Mouse (Mus musculus): ENCODE results near the gene Krtap1-4. TPM values are rescaled to one million over a fixed set of nuclear protein-coding genes. Genes with fewer than 3 reads are reported as not detected.
"Not testable (repeated sequence)": the region's sequence is repeated elsewhere in the genome, so short reads cannot be mapped to it uniquely, and the experiment has no call there.

Krtap1-4 gene
- total and polyA plus RNA-seq, 2 experiments from 2014 or later: not detected

DNA sequence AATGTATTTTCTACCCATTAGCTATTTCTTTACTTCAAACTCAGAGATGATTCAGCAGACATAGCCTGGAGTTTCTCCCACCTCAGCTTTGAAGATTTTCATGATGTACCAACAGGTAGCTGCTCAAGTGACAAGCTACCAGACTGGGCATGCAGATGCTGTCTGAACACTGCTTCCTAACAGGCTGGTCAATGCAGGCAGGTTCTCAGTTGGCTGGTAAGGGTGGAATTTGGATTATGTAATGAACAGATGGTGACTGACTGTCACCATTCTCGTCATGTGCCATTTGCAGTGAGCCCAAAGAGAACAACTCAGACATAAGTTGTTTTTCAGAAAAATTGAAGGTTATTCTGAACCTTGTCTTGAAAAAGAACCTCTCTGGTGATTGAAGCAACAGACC is 25.7 kb upstream of the Krtap1-4 start:
- H3K27me3 ChIP-seq (ENCODE audit: control insufficient read depth, insufficient read depth, low read length): no peaks in the 10 kb centered on the region
- DNase-seq (ENCODE audit: low spot score) (no peak), ATAC-seq (ENCODE audit: insufficient read depth, low read depth) (no peak)
- no peaks in the 10 kb centered on the region for H3K4me1 ChIP-seq (ENCODE audit: control insufficient read depth, insufficient read depth)
- no peak overlapping the region for H3K4me2 ChIP-seq (ENCODE audit: low read depth, low read length)
- no peak overlapping the region for H3K27ac ChIP-seq (ENCODE audit: low read depth)
- no peaks in the 10 kb centered on the region for H3K9me3 ChIP-seq (replicated peaks; ENCODE audit: control insufficient read depth, low read length)
- H3K4me3 ChIP-seq (ENCODE audit: low read depth, low read length): no peak overlapping the region
- no peak overlapping the region for H3K9ac ChIP-seq (replicated peaks; ENCODE audit: low read depth, low read length)
- H3K36me3 ChIP-seq (replicated peaks; ENCODE audit: control insufficient read depth, insufficient read depth, low read length): no peaks in the 10 kb centered on the region
- TF ChIP-seq CTCF (IDR thresholded peaks at IDR 0.05; ENCODE audit: low read depth) (no peak), EP300 (IDR thresholded peaks at IDR 0.05; ENCODE audit: low read depth) (no peak)
- WGBS: 62% methylated on average over 1 of the region's 1 CpGs

DNA sequence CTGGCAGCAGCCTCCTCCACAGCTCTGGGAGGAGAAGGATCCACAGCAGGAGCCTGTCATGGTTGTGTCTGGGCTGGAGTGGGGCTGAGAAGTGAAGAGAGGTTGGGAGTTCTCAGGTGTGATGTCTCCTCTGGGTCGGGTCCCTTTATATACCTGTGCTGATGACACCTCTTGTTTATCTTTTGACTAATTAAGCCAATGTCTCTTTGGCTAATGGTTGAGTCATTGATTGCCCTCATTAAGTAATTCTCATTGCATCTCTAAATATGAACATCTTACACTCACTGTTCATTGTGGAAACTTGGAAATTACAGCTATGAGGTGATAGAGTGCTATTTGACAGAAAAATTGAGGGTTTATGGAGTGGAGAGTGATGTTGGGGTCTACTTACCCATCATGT is 19.8 kb upstream of the Krtap1-4 start, which contains the start of gene Gm11938:
TSS of gene Gm11938 (minus strand) at position 101 of the 400 bp plus-strand sequence.
- DNase-seq (ENCODE audit: low spot score); H3K4me2 ChIP-seq (ENCODE audit: low read depth, low read length); H3K27ac ChIP-seq (ENCODE audit: low read depth); H3K4me3 ChIP-seq (ENCODE audit: low read depth, low read length); H3K36me3 ChIP-seq (replicated peaks; ENCODE audit: control insufficient read depth, insufficient read depth, low read length); H3K4me1 ChIP-seq (ENCODE audit: control insufficient read depth, insufficient read depth); H3K9ac ChIP-seq (replicated peaks; ENCODE audit: low read depth, low read length); H3K27me3 ChIP-seq (ENCODE audit: control insufficient read depth, insufficient read depth, low read length); ATAC-seq (ENCODE audit: insufficient read depth, low read depth); H3K9me3 ChIP-seq (replicated peaks; ENCODE audit: control insufficient read depth, low read length): not testable (repeated sequence)
- 25% methylated on average over 1 of the region's 1 CpGs for WGBS

DNA sequence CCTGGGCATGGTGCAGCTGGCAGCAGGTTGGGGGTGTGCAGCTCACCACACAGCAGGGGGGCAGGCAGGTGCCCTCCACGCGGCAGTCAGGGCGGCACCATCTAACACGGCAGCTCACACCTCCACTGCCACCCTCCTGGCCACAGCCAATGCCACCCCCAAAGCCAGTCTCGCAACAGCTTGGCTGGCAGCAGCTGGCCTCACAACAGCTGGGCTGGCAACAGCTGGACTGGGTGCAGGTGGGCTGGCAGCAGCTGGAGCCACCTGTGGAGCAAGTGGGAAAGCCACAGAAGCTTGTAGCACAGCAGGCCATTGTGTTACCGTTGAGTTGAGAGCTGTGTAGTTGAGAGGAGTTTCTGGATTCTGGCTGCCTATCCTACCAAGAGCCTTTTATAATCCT is 14.3 kb upstream of the Krtap1-4 start, which contains the start of gene Krtap9-3:
TSS of gene Krtap9-3 (minus strand) at position 364 of the 400 bp plus-strand sequence.
- not testable (repeated sequence) for H3K9ac ChIP-seq (replicated peaks; ENCODE audit: low read depth, low read length); H3K4me2 ChIP-seq (ENCODE audit: low read depth, low read length); DNase-seq (ENCODE audit: low spot score); H3K27ac ChIP-seq (ENCODE audit: low read depth); H3K4me3 ChIP-seq (ENCODE audit: low read depth, low read length); ATAC-seq (ENCODE audit: insufficient read depth, low read depth); H3K4me1 ChIP-seq (ENCODE audit: control insufficient read depth, insufficient read depth); H3K36me3 ChIP-seq (replicated peaks; ENCODE audit: control insufficient read depth, insufficient read depth, low read length); H3K9me3 ChIP-seq (replicated peaks; ENCODE audit: control insufficient read depth, low read length); H3K27me3 ChIP-seq (ENCODE audit: control insufficient read depth, insufficient read depth, low read length)
- WGBS: 75% methylated on average over 6 of the region's 6 CpGs

DNA sequence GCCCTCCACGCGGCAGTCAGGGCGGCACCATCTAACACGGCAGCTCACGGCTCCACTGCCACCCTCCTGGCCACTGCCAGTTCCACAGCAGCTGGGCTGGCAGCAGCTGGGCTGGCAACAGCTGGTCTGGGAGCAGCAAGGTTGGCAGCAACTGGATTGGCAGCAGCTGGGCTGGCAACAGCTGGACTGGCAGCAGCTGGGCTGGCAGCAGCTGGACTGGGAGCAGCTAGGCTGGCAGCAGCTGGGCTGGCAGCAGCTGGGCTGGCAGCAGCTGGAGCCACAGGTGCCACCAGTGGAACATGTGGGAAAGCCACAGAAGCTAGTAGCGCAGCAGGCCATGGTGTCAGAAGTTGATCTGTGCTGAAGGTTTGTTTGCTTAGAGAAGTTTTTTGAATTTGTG is 7.5 kb upstream of the Krtap1-4 start, which contains the start of gene Krtap1-3:
TSS of gene Krtap1-3 (minus strand) at position 359 of the 400 bp plus-strand sequence.
- H3K9me3 ChIP-seq (replicated peaks; ENCODE audit: control insufficient read depth, low read length): no peaks in the 10 kb centered on the region
- H3K4me3 ChIP-seq (ENCODE audit: low read depth, low read length): no peak within 1 kb of the TSS
- TF ChIP-seq CTCF (IDR thresholded peaks at IDR 0.05; ENCODE audit: low read depth) (no peak), EP300 (IDR thresholded peaks at IDR 0.05; ENCODE audit: low read depth) (no peak)
- no peaks in the 10 kb centered on the region for H3K36me3 ChIP-seq (replicated peaks; ENCODE audit: control insufficient read depth, insufficient read depth, low read length)
- no peak within 1 kb of the TSS for H3K4me2 ChIP-seq (ENCODE audit: low read depth, low read length)
- no peak for DNase-seq (ENCODE audit: low spot score)
- H3K9ac ChIP-seq (replicated peaks; ENCODE audit: low read depth, low read length): no peak within 1 kb of the TSS
- ATAC-seq (ENCODE audit: insufficient read depth, low read depth): no peak
- WGBS: 75% methylated on average over 6 of the region's 6 CpGs
- H3K27me3 ChIP-seq (ENCODE audit: control insufficient read depth, insufficient read depth, low read length): no peaks in the 10 kb centered on the region
- H3K27ac ChIP-seq (ENCODE audit: low read depth): no peak within 1 kb of the TSS
- no peaks in the 10 kb centered on the region for H3K4me1 ChIP-seq (ENCODE audit: control insufficient read depth, insufficient read depth)

DNA sequence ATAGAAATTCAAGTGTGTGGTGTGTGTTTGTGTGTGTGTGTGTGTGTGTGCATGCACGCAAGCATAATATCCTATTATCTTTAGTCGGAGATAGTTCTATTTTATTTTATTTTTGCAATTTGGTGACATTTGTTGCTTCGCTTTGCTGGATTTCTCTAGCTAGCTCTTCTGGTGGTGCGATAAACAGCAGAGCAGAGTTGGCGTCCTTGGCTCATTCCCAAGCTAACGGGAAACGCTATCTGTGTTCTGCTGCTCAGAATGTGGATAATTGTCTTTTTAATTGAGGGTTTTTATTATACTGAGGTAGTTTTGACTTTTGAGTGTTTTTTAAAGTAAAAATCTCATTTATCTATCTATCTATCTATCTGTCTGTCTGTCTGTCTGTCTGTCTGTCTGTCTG is 1.6 kb upstream of the Krtap1-4 start:
- H3K9me3 ChIP-seq (replicated peaks; ENCODE audit: control insufficient read depth, low read length): no peaks in the 10 kb centered on the region
- ATAC-seq (ENCODE audit: insufficient read depth, low read depth) (no peak), DNase-seq (ENCODE audit: low spot score) (no peak)
- 72% methylated on average over 7 of the region's 7 CpGs for WGBS
- no peak overlapping the region for H3K27ac ChIP-seq (ENCODE audit: low read depth)
- no peaks in the 10 kb centered on the region for H3K27me3 ChIP-seq (ENCODE audit: control insufficient read depth, insufficient read depth, low read length)
- no peak overlapping the region for H3K4me2 ChIP-seq (ENCODE audit: low read depth, low read length)
- no peaks in the 10 kb centered on the region for H3K36me3 ChIP-seq (replicated peaks; ENCODE audit: control insufficient read depth, insufficient read depth, low read length)
- H3K9ac ChIP-seq (replicated peaks; ENCODE audit: low read depth, low read length): no peak overlapping the region
- H3K4me1 ChIP-seq (ENCODE audit: control insufficient read depth, insufficient read depth): no peaks in the 10 kb centered on the region
- no peak overlapping the region for H3K4me3 ChIP-seq (ENCODE audit: low read depth, low read length)
- TF ChIP-seq CTCF (IDR thresholded peaks at IDR 0.05; ENCODE audit: low read depth) (no peak), EP300 (IDR thresholded peaks at IDR 0.05; ENCODE audit: low read depth) (no peak)

DNA sequence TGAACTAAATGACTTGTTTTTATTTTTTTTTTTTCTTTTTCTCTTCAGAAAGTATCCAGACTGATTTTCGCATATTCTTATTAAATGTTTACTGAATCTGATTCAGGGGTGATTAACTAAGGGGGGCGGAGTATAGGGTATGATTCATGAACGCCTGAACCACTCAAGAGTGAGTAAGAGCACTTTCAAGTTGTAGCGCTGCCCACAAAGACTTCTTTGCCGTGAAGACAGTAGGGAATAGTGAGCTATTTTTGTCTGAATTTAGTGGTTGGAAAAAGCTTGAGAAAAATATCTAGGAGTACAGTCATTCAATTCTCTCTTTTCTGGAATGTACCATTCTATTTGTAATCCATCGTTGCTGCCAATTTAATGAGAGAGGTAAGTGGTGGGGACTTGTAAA is 1.9 kb downstream of the Krtap1-4 start:
- WGBS: 69% methylated on average over 6 of the region's 6 CpGs
- DNase-seq (ENCODE audit: low spot score): no peak

More for the DNA sequence above, 1.9 kb downstream of the Krtap1-4 start:
- no peak overlapping the region for H3K4me3 ChIP-seq (ENCODE audit: low read depth, low read length)
- ATAC-seq (ENCODE audit: insufficient read depth, low read depth): no peak
- TF ChIP-seq CTCF (IDR thresholded peaks at IDR 0.05; ENCODE audit: low read depth): no peak
- no peak for TF ChIP-seq EP300 (IDR thresholded peaks at IDR 0.05; ENCODE audit: low read depth)
- H3K36me3 ChIP-seq (replicated peaks; ENCODE audit: control insufficient read depth, insufficient read depth, low read length): no peaks in the 10 kb centered on the region
- no peak overlapping the region for H3K27ac ChIP-seq (ENCODE audit: low read depth)
- H3K9ac ChIP-seq (replicated peaks; ENCODE audit: low read depth, low read length): no peak overlapping the region
- H3K4me1 ChIP-seq (ENCODE audit: control insufficient read depth, insufficient read depth): no peaks in the 10 kb centered on the region
- H3K4me2 ChIP-seq (ENCODE audit: low read depth, low read length): no peak overlapping the region
- no peaks in the 10 kb centered on the region for H3K27me3 ChIP-seq (ENCODE audit: control insufficient read depth, insufficient read depth, low read length)
- H3K9me3 ChIP-seq (replicated peaks; ENCODE audit: control insufficient read depth, low read length): no peaks in the 10 kb centered on the region

Measured in heart, postnatal 0 days (tissue).